Mouse (Mus musculus) CH12.LX (cell line): ENCODE data around the gene Extl1. TPM values are rescaled to one million over a fixed set of nuclear protein-coding genes. Genes with fewer than 3 reads are reported as not detected.
A peak's percentile ranks its signal among the peaks of the same experiment; 100 is the strongest.

Experiments used
- DNase-seq: peaks from one replicate; pipeline ENCODE4 v3.0.0-alpha.2; 2013; ENCODE audit errors: extremely low read depth
- H3K27ac ChIP-seq: 2 replicates; pipeline ENCODE4 v1.5.1; 2012; ENCODE audit warnings: low read depth, mild to moderate bottlenecking, control low read depth, moderate library complexity; ENCODE audit not compliant: insufficient read depth
- H3K27me3 ChIP-seq: replicated peaks from 2 replicates; pipeline ENCODE3; 2012; ENCODE audit warnings: inconsistent platforms
- H3K36me3 ChIP-seq, 2 experiments: replicated peaks in 1 of 2; 2 replicates each; pipeline versions ENCODE3 to v1.6.1; 2012; ENCODE audit warnings: inconsistent platforms in 1 of 2, low read length in 1 of 2, mild to moderate bottlenecking in 1 of 2, mixed read lengths in 1 of 2, moderate library complexity in 1 of 2; ENCODE audit not compliant: control insufficient read depth in 1 of 2, insufficient read depth in 1 of 2
- H3K4me1 ChIP-seq, 2 experiments: 2 replicates each; pipeline ENCODE4 v1.6.1; 2012; ENCODE audit warnings: inconsistent platforms in 1 of 2, moderate library complexity in 1 of 2; ENCODE audit not compliant: insufficient read depth in 2 of 2, control insufficient read depth in 1 of 2
- H3K4me2 ChIP-seq: 2 replicates; pipeline ENCODE4 v1.6.1; 2012; ENCODE audit warnings: low read depth, mild to moderate bottlenecking, control low read depth; ENCODE audit not compliant: poor library complexity, insufficient read depth, severe bottlenecking
- H3K4me3 ChIP-seq, 3 experiments: fragments of 150-350 bp in 1 of 3; sonication (generic) in 1 of 3; replicated peaks in 1 of 3; 2 replicates each; pipeline versions ENCODE3 to v1.5.1; 2011 to 2012; ENCODE audit warnings: low read depth in 2 of 3, low read length in 2 of 3, mild to moderate bottlenecking in 2 of 3, moderate library complexity in 2 of 3, control low read depth in 1 of 3, improper control_type of control experiment in 1 of 3, inconsistent platforms in 1 of 3, mixed read lengths in 1 of 3; ENCODE audit not compliant: poor library complexity in 1 of 3
- H3K79me2 ChIP-seq: replicated peaks from 2 replicates; pipeline ENCODE4 v1.6.1; 2012; ENCODE audit warnings: mild to moderate bottlenecking, moderate library complexity; ENCODE audit not compliant: control insufficient read depth, poor library complexity, insufficient read depth, severe bottlenecking; ENCODE audit errors: extremely low read depth
- H3K9ac ChIP-seq: 2 replicates; pipeline ENCODE4 v1.6.1; 2012; ENCODE audit warnings: low read depth, mild to moderate bottlenecking, control low read depth, moderate library complexity; ENCODE audit not compliant: insufficient read depth
- H3K9me3 ChIP-seq: replicated peaks from 2 replicates; pipeline ENCODE3; 2012; ENCODE audit warnings: low read length, inconsistent platforms, mixed read lengths
- BHLHE40 ChIP-seq: IDR thresholded peaks from 2 replicates; pipeline ENCODE4 v1.6.1; 2011; ENCODE audit warnings: mild to moderate bottlenecking, low read depth, low read length, improper control_type of control experiment
- EP300 ChIP-seq: IDR thresholded peaks from 2 replicates; pipeline ENCODE4 v1.6.1; 2011; ENCODE audit warnings: low read length, improper control_type of control experiment
- HCFC1 ChIP-seq: IDR thresholded peaks from 2 replicates; pipeline ENCODE4 v1.6.1; 2012; ENCODE audit warnings: low read depth, mild to moderate bottlenecking, inconsistent platforms, low read length, improper control_type of control experiment
- KAT2A ChIP-seq: IDR thresholded peaks from 2 replicates; pipeline ENCODE4 v1.6.1; 2012; ENCODE audit warnings: low read length, improper control_type of control experiment, inconsistent platforms; ENCODE audit not compliant: insufficient replicate concordance
- MAFK ChIP-seq: IDR thresholded peaks from 2 replicates; pipeline ENCODE4 v1.6.1; 2011; ENCODE audit warnings: low read length, improper control_type of control experiment; ENCODE audit not compliant: insufficient replicate concordance
- MAZ ChIP-seq: IDR thresholded peaks from 2 replicates; pipeline ENCODE4 v1.6.1; 2012; ENCODE audit warnings: low read depth, mild to moderate bottlenecking, inconsistent platforms, low read length, improper control_type of control experiment, moderate library complexity
- MEF2A ChIP-seq: IDR thresholded peaks from 2 replicates; pipeline ENCODE4 v1.6.1; 2014; ENCODE audit warnings: low read depth, mild to moderate bottlenecking, inconsistent platforms, low read length, improper control_type of control experiment, borderline replicate concordance
- MXI1 ChIP-seq: IDR thresholded peaks from 2 replicates; pipeline ENCODE4 v1.6.1; 2011; ENCODE audit warnings: mild to moderate bottlenecking, low read depth, low read length, improper control_type of control experiment
- MYC ChIP-seq: IDR thresholded peaks from 2 replicates; pipeline ENCODE4 v1.6.1; 2011; ENCODE audit warnings: low read depth, mild to moderate bottlenecking, improper control_type of control experiment, low read length
- NRF1 ChIP-seq: IDR thresholded peaks from 2 replicates; pipeline ENCODE4 v1.6.1; 2014; ENCODE audit warnings: low read depth, mild to moderate bottlenecking, inconsistent platforms, low read length, improper control_type of control experiment, moderate library complexity
- POLR2A ChIP-seq: IDR thresholded peaks from 2 replicates; pipeline ENCODE4 v1.6.1; 2011; ENCODE audit warnings: low read depth, mild to moderate bottlenecking, improper control_type of control experiment, low read length
- POLR2AphosphoS2 ChIP-seq: IDR thresholded peaks from 2 replicates; pipeline ENCODE4 v1.6.1; 2011; ENCODE audit warnings: low read depth, low read length, improper control_type of control experiment
- SIN3A ChIP-seq: IDR thresholded peaks from 2 replicates; pipeline ENCODE4 v1.6.1; 2012; ENCODE audit warnings: low read length, improper control_type of control experiment, inconsistent platforms
- TBP ChIP-seq: conservative IDR thresholded peaks from 2 replicates; pipeline ENCODE4 v1.6.1; 2011; ENCODE audit warnings: low read depth, low read length, improper control_type of control experiment
- UBTF ChIP-seq: IDR thresholded peaks from 2 replicates; pipeline ENCODE4 v1.6.1; 2012; ENCODE audit warnings: low read depth, mild to moderate bottlenecking, inconsistent platforms, low read length, improper control_type of control experiment, moderate library complexity
- USF1 ChIP-seq: IDR thresholded peaks from 2 replicates; pipeline ENCODE4 v1.6.1; 2014; ENCODE audit warnings: low read depth, mild to moderate bottlenecking, inconsistent platforms, low read length, improper control_type of control experiment
- ZKSCAN1 ChIP-seq: IDR thresholded peaks from 2 replicates; pipeline ENCODE4 v1.6.1; 2012; ENCODE audit warnings: low read depth, inconsistent platforms, low read length, improper control_type of control experiment, borderline replicate concordance
- dilution Hi-C: fragments of 300-500 bp; cut with MboI; formaldehyde crosslinking; loops from 2 replicates; pipeline ENCODE4 v1.14.3; 2020; ENCODE audit warnings: low sequenced_read_pairs; ENCODE audit not compliant: extremely low pct_unique_long_range_greater_than_20kb, extremely low pct_ligation_motif_present
- in situ Hi-C: fragments of 300-500 bp; cut with MboI; formaldehyde crosslinking; loops from 3 replicates; pipeline ENCODE4 v1.14.3; 2019; ENCODE audit warnings: low sequenced_read_pairs, low pct_ligation_motif_present, low pct_unique_long_range_greater_than_20kb, mixed read lengths
- polyA plus RNA-seq: library from polyadenylated mRNA; unstranded; fragments of >175 nt; gene quantifications from 2 replicates; pipeline ENCODE4 v1.2.1, GENCODE M21; 2012; ENCODE audit warnings: low read depth; ENCODE audit not compliant: insufficient read length
- total RNA-seq, 2 experiments: library from RNA; depleted of rRNA; stranded (reverse); fragments of 300-350 nt in 1 of 2; fragments of >200 nt in 1 of 2; gene quantifications; 2 replicates each; pipeline ENCODE4 v1.2.3; 2012 to 2014

Extl1 gene
- total and polyA plus RNA-seq, 3 experiments, result 0.54 to 4.5 (median 1.6) TPM

- Histone ChIP-seq H3K79me2 (no peaks in the 10 kb centered on the region), H3K4me2 (no peak overlapping the region), H3K36me3 (peaks cover 0 to 13% of the 10 kb centered on the region in 2 experiments), H3K4me3 (no peak overlapping the region), H3K27ac (no peak overlapping the region), H3K4me1 (no peaks in the 10 kb centered on the region), H3K9ac (no peak overlapping the region), H3K27me3 (no peaks in the 10 kb centered on the region), H3K9me3 (no peaks in the 10 kb centered on the region)
- in situ Hi-C loops (no loop called here), dilution Hi-C loops (no loop called here)
- TF ChIP-seq NRF1, result peak; percentile 61
- no peak for TF ChIP-seq UBTF
- no peak for DNase-seq
Observed at GRCm38 (mm10) chr4:134430381-134431004, 46.8 kb upstream of the Extl1 start.

- dilution Hi-C loops (no loop called here), in situ Hi-C loops (no loop called here)
- DNase-seq, result no peak
- Histone ChIP-seq H3K27me3 (no peaks in the 10 kb centered on the region), H3K9me3 (no peaks in the 10 kb centered on the region), H3K27ac (no peak overlapping the region), H3K9ac (no peak overlapping the region), H3K36me3 (peaks cover 3 to 48% of the 10 kb centered on the region in 2 experiments), H3K4me3 (no peak overlapping the region), H3K4me1 (peaks cover 0 to 3% of the 10 kb centered on the region in 2 experiments; a peak in 1 of 4 replicates)
- TF ChIP-seq SIN3A (no peak), USF1 (no peak), TBP (no peak), MXI1 (no peak), MAFK (no peak), MYC (no peak), POLR2A (no peak), BHLHE40 (no peak), POLR2AphosphoS2 (no peak), ZKSCAN1 (no peak), EP300 (no peak), MAZ (no peak), HCFC1 (no peak), MEF2A (no peak), KAT2A (no peak)
- TF ChIP-seq, all 38 proteins: peak for 0
- Histone ChIP-seq H3K4me2 (no peak overlapping the region), H3K79me2 (no peaks in the 10 kb centered on the region)
Observed at GRCm38 (mm10) chr4:134425088-134425487, 41.4 kb upstream of the Extl1 start.
